23 mouse cellular contexts compared by ENCODE assay signal in the genomic region with DNA sequence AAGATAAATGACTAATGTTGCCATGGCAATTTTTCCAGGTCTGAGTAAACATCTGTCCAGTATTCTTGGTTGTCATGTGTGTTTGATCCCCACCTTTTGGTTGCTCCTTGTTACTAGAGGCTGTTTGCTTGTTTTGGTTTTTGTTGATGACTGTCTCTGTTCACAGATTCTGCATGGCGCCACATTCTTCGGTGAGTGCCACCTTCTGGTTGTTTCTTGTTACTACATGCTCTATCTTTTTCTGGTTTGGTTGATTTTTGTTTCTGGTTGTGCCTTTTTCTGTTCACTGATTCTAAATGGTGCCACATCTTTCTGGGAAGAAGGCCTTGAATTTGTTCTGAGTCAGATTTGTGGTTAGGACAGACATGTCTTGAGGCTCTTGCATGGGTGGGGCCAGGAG. TPM values are rescaled to one million over a fixed set of nuclear protein-coding genes. Genes with fewer than 3 reads are reported as not detected.
"Had no signal": no experiment of that assay in that cellular context is flagged by ENCODE, and none has a peak within 500 bp of the region (broad histone marks: within the 10 kb centered on the region; RNA-seq: fewer than 3 reads in every experiment).

No protein-coding gene starts in this region.

- H3K9ac ChIP-seq: liver, embryonic 12.5 days; lung, embryonic 15.5 days; midbrain, embryonic 13.5 days; neural tube, embryonic 13.5 days; stomach, embryonic 15.5 days had no signal

- ATAC-seq: liver, embryonic 12.5 days; midbrain, embryonic 13.5 days had no signal

- H3K4me2 ChIP-seq: liver, embryonic 12.5 days; lung, embryonic 15.5 days; midbrain, embryonic 13.5 days; neural tube, embryonic 13.5 days; stomach, embryonic 15.5 days had no signal

- H3K27ac ChIP-seq: limb, embryonic 10.5 days; liver, embryonic 12.5 days; lung, embryonic 15.5 days; macrophage; midbrain, embryonic 13.5 days; neural tube, embryonic 13.5 days; stomach, embryonic 15.5 days had no signal

- H3K36me3 ChIP-seq: limb, embryonic 10.5 days; liver, embryonic 12.5 days; lung, embryonic 15.5 days; midbrain, embryonic 13.5 days; neural tube, embryonic 13.5 days; stomach, embryonic 15.5 days had no signal

- H3K9me3 ChIP-seq: limb, embryonic 10.5 days; stomach, embryonic 15.5 days had no signal

- DNase-seq: kidney, adult 2 months; kidney, postnatal 36 days; lung, postnatal 14 days; retina, postnatal 1 day; right cerebral cortex, postnatal 4 days; spleen, adult 18-20 months; thymus, postnatal 36 days had no signal

- H3K27me3 ChIP-seq: liver, embryonic 12.5 days; lung, embryonic 15.5 days; megakaryocyte, embryonic 14.5 days; midbrain, embryonic 13.5 days; neural tube, embryonic 13.5 days; stomach, embryonic 15.5 days had no signal

- H3K4me1 ChIP-seq: limb, embryonic 10.5 days; liver, embryonic 12.5 days; lung, embryonic 15.5 days; megakaryocyte, embryonic 14.5 days; midbrain, embryonic 13.5 days; neural tube, embryonic 13.5 days; stomach, embryonic 15.5 days had no signal

- H3K4me3 ChIP-seq: limb, embryonic 10.5 days; liver, embryonic 12.5 days; lung, embryonic 15.5 days; megakaryocyte, embryonic 14.5 days; midbrain, embryonic 13.5 days; neural tube, embryonic 13.5 days; stomach, embryonic 15.5 days had no signal

RNA-seq across cellular contexts. Expression of a gene that starts 7.1 kb away (rescaled TPM):
- total RNA-seq: layer of hippocampus, adult 8-10 months; layer of hippocampus, postnatal 14 days; left cerebral cortex, adult 18-20 months; left cerebral cortex, postnatal 10 days had no signal
- polyA plus RNA-seq: kidney, adult 2 months; kidney, embryonic 16.5 days; limb, embryonic 10.5 days; limb, embryonic 14.5 days; liver, embryonic 12.5 days; liver, embryonic 16.5 days; lung, embryonic 15.5 days; macrophage; midbrain, embryonic 13.5 days; neural tube, embryonic 13.5 days; stomach, embryonic 15.5 days; thymus, postnatal 0 days had no signal

RNA-seq across cellular contexts. Expression of a gene that starts 42.7 kb away (rescaled TPM):
- total RNA-seq: layer of hippocampus, adult 8-10 months; layer of hippocampus, postnatal 14 days; left cerebral cortex, adult 18-20 months; left cerebral cortex, postnatal 10 days had no signal
- polyA plus RNA-seq: kidney, adult 2 months; kidney, embryonic 16.5 days; limb, embryonic 10.5 days; liver, embryonic 12.5 days; liver, embryonic 16.5 days; lung, embryonic 15.5 days; macrophage; midbrain, embryonic 13.5 days; neural tube, embryonic 13.5 days; stomach, embryonic 15.5 days; thymus, postnatal 0 days had no signal

RNA-seq across cellular contexts. Expression of a gene that starts 58.0 kb away (rescaled TPM):
- total RNA-seq: layer of hippocampus, adult 8-10 months; layer of hippocampus, postnatal 14 days; left cerebral cortex, adult 18-20 months; left cerebral cortex, postnatal 10 days had no signal
- polyA plus RNA-seq: kidney, adult 2 months; kidney, embryonic 16.5 days; limb, embryonic 10.5 days; limb, embryonic 14.5 days; liver, embryonic 12.5 days; liver, embryonic 16.5 days; lung, embryonic 15.5 days; macrophage; midbrain, embryonic 13.5 days; neural tube, embryonic 13.5 days; stomach, embryonic 15.5 days; thymus, postnatal 0 days had no signal
